Mouse (Mus musculus): Measurements from ENCODE around the gene Olfr796. TPM values are rescaled to one million over a fixed set of nuclear protein-coding genes. Genes with fewer than 3 reads are reported as not detected.

Gene Olfr796
- total and polyA plus RNA-seq, 3 experiments = not detected

DNA sequence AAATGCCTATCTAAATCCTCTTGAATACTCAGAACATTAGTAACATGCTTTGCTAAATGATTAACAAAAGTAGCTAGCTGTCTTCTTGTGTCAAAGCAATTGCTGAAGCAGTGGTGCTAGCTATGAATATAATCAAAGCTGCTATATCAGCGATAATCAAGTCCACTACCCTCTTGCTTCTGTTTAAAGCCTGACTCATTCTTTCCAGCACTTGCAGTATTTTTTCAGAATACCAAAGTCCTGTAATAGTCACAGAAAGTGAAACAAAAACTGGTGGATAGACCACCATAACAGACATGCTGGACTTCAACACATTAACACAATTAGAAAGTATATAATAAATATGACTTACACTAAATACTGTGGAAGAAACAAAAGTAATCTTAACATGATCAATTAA lies 39.4 kb upstream of the Olfr796 start:
- Histone ChIP-seq H3K27me3 (ENCODE audit: control insufficient read depth in 1 of 2, insufficient read depth in 2 of 2, low read length in 2 of 2) (no peaks in the 10 kb centered on the region), H3K36me3 (ENCODE audit: control insufficient read depth in 1 of 2, insufficient read depth in 2 of 2, low read length in 2 of 2) (no peaks in the 10 kb centered on the region), H3K27ac (ENCODE audit: control insufficient read depth, low read depth, low read length) (no peak overlapping the region), H3K9ac (ENCODE audit: control insufficient read depth, low read depth, low read length, poor library complexity, severe bottlenecking) (no peak overlapping the region), H3K79me2 (ENCODE audit: control insufficient read depth, insufficient read depth, low read length, poor library complexity) (no peaks in the 10 kb centered on the region), H3K4me1 (ENCODE audit: control insufficient read depth in 1 of 2, insufficient read depth in 2 of 2, low read length in 2 of 2) (no peaks in the 10 kb centered on the region), H3K4me3 (ENCODE audit: control insufficient read depth in 1 of 2, insufficient read depth in 1 of 2, low read depth in 2 of 2, low read length in 2 of 2) (no peak overlapping the region), H3K9me3 (replicated peaks; ENCODE audit: insufficient read depth, low read length) (no peaks in the 10 kb centered on the region)
- DNase-seq (ENCODE audit: low read depth, low spot score) = no peak
- no peak for TF ChIP-seq USF1 (IDR thresholded peaks at IDR 0.05; ENCODE audit: low read depth, low read length)
- no peak for TF ChIP-seq GATA1 (IDR thresholded peaks at IDR 0.05; ENCODE audit: low read depth, low read length)
- TF ChIP-seq GABPA (IDR thresholded peaks at IDR 0.05; ENCODE audit: low read depth, low read length) = no peak
- TF ChIP-seq ZMIZ1 (IDR thresholded peaks at IDR 0.05; ENCODE audit: low read depth, low read length) = no peak
- no peak for TF ChIP-seq SMC3 (IDR thresholded peaks at IDR 0.05; ENCODE audit: low read depth, low read length)
- no peak for TF ChIP-seq MAFK (IDR thresholded peaks at IDR 0.05; ENCODE audit: borderline replicate concordance, low read depth, low read length)
- no peak for TF ChIP-seq JUND (IDR thresholded peaks at IDR 0.05; ENCODE audit: low read depth, low read length)
- no peak for TF ChIP-seq MEF2A (IDR thresholded peaks at IDR 0.05; ENCODE audit: extremely low read depth, insufficient replicate concordance, low read depth, low read length, poor library complexity, severe bottlenecking)
- no peak for TF ChIP-seq CTCF (IDR thresholded peaks at IDR 0.05 in 2 of 3, conservative IDR thresholded peaks at IDR 0.05 in 1 of 3; ENCODE audit: control insufficient read depth in 1 of 3, insufficient read depth in 1 of 3, low read depth in 2 of 3, low read length in 3 of 3, poor library complexity in 1 of 3, severe bottlenecking in 1 of 3)
- no peak for TF ChIP-seq ELF1 (IDR thresholded peaks at IDR 0.05; ENCODE audit: low read depth, low read length)
- no peak for TF ChIP-seq POLR2AphosphoS2 (IDR thresholded peaks at IDR 0.05; ENCODE audit: low read length)
- TF ChIP-seq MXI1 (IDR thresholded peaks at IDR 0.05; ENCODE audit: low read depth, low read length) = no peak

DNA sequence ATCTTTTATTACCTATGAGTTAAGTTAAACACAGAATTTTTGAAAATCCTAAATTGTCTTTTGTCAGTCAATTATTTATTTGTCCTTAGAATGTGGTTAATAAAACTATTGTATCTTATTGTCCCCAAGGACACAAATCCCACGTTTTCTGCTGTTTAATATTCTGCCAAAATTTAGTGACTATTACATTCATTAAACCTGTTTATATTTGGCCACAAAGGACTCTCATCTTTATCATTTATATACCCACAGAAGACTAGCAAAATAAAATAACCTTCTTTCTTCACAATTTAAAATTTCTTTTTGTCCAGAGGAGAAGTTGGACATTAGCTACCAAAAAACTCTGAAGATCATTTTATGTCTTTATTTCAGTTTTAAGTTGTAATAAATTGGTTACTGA lies 24.8 kb upstream of the Olfr796 start, which contains the start of gene Olfr799:
TSS of gene Olfr799 (plus strand) at position 301 of the 400 bp plus-strand sequence.
- Histone ChIP-seq H3K79me2 (ENCODE audit: control insufficient read depth, insufficient read depth, low read length, poor library complexity) (no peaks in the 10 kb centered on the region), H3K4me3 (ENCODE audit: control insufficient read depth in 1 of 2, insufficient read depth in 1 of 2, low read depth in 2 of 2, low read length in 2 of 2) (no peak within 1 kb of the TSS), H3K27me3 (ENCODE audit: control insufficient read depth in 1 of 2, insufficient read depth in 2 of 2, low read length in 2 of 2) (no peaks in the 10 kb centered on the region), H3K9me3 (replicated peaks; ENCODE audit: insufficient read depth, low read length) (no peaks in the 10 kb centered on the region), H3K27ac (ENCODE audit: control insufficient read depth, low read depth, low read length) (no peak within 1 kb of the TSS), H3K4me1 (ENCODE audit: control insufficient read depth in 1 of 2, insufficient read depth in 2 of 2, low read length in 2 of 2) (no peaks in the 10 kb centered on the region), H3K9ac (ENCODE audit: control insufficient read depth, low read depth, low read length, poor library complexity, severe bottlenecking) (no peak within 1 kb of the TSS), H3K36me3 (ENCODE audit: control insufficient read depth in 1 of 2, insufficient read depth in 2 of 2, low read length in 2 of 2) (no peaks in the 10 kb centered on the region)
- TF ChIP-seq TCF12 (IDR thresholded peaks at IDR 0.05; ENCODE audit: low read depth, low read length) (no peak), POLR2AphosphoS5 (IDR thresholded peaks at IDR 0.05; ENCODE audit: borderline replicate concordance, low read depth, low read length) (no peak), POLR2AphosphoS2 (IDR thresholded peaks at IDR 0.05; ENCODE audit: low read length) (no peak), UBTF (IDR thresholded peaks at IDR 0.05; ENCODE audit: borderline replicate concordance, insufficient read depth, low read depth, low read length) (no peak), GABPA (IDR thresholded peaks at IDR 0.05; ENCODE audit: low read depth, low read length) (no peak), EP300 (IDR thresholded peaks at IDR 0.05; ENCODE audit: low read depth in 1 of 2, low read length in 2 of 2) (no peak), MYC (IDR thresholded peaks at IDR 0.05; ENCODE audit: low read depth, low read length) (no peak), E2F4 (IDR thresholded peaks at IDR 0.05; ENCODE audit: borderline replicate concordance, low read depth, low read length) (no peak), RCOR1 (IDR thresholded peaks at IDR 0.05; ENCODE audit: low read depth, low read length) (no peak), CHD1 (IDR thresholded peaks at IDR 0.05; ENCODE audit: low read depth, low read length) (no peak), NELFE (IDR thresholded peaks at IDR 0.05; ENCODE audit: low read depth, low read length) (no peak), MYB (IDR thresholded peaks at IDR 0.05; ENCODE audit: low read depth, low read length) (no peak)
- DNase-seq (ENCODE audit: low read depth, low spot score) = no peak

All from MEL (cell line).